Mouse (Mus musculus): Measurements from ENCODE around the gene Hspbap1. TPM values are rescaled to one million over a fixed set of nuclear protein-coding genes. Genes with fewer than 3 reads are reported as not detected.

Hspbap1 gene
- total and polyA plus RNA-seq, 3 experiments: 7.2 to 9.6 TPM; not detected in 1

DNA sequence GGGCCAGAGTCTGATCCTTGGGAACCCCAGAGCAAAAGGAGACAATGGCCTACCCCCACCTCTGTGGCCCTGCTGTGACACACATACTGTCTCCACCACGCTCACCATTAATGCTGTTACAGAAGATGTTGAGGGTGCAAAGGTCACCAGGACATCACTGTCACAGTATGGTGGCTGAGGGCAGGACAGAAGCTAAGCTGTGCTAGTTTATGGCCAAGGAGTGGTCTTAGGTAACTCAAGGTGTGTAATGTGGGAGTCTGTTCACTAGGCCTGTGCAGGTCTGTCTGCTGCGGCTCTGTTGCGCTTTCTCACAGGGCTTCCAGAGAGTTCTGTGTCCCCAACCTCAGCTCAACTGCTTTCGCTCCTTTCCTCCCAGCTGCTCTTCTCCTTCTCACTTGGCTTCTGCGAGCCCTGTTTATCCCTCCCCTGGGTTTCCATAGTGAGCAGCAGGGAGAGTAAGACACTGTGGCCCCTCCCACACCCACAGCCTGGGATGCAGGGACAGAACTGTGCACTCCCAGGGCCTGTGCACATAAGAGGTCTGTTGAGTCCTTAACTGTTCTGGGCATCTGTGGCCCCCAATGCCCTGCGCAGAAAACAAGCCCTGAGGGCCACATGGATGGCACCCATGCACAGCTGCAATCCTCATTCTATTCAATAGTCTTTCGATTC is 31.9 kb upstream of the Hspbap1 start:
- TF ChIP-seq NRF1 (IDR thresholded peaks at IDR 0.05; ENCODE audit: insufficient read depth, low read depth, low read length, poor library complexity, severe bottlenecking) (no peak), USF1 (IDR thresholded peaks at IDR 0.05; ENCODE audit: low read depth, low read length) (no peak), RCOR1 (IDR thresholded peaks at IDR 0.05; ENCODE audit: low read depth, low read length) (no peak), NELFE (IDR thresholded peaks at IDR 0.05; ENCODE audit: low read depth, low read length) (no peak), POLR2AphosphoS5 (IDR thresholded peaks at IDR 0.05; ENCODE audit: borderline replicate concordance, low read depth, low read length) (no peak), ZMIZ1 (IDR thresholded peaks at IDR 0.05; ENCODE audit: low read depth, low read length) (no peak)
- H3K4me1 ChIP-seq (ENCODE audit: control insufficient read depth in 1 of 2, insufficient read depth in 2 of 2, low read length in 2 of 2): no peaks in the 10 kb centered on the region
- H3K9ac ChIP-seq (ENCODE audit: control insufficient read depth, low read depth, low read length, poor library complexity, severe bottlenecking): no peak overlapping the region
- DNase-seq (ENCODE audit: low read depth, low spot score): no peak
- H3K4me3 ChIP-seq (ENCODE audit: control insufficient read depth in 1 of 2, insufficient read depth in 1 of 2, low read depth in 2 of 2, low read length in 2 of 2): no peak overlapping the region
- H3K36me3 ChIP-seq (ENCODE audit: control insufficient read depth in 1 of 2, insufficient read depth in 2 of 2, low read length in 2 of 2): no peaks in the 10 kb centered on the region; a peak in 1 of 4 replicates
- no peaks in the 10 kb centered on the region for H3K79me2 ChIP-seq (ENCODE audit: control insufficient read depth, insufficient read depth, low read length, poor library complexity)
- no peak overlapping the region for H3K27ac ChIP-seq (ENCODE audit: control insufficient read depth, low read depth, low read length)
- no peaks in the 10 kb centered on the region for H3K27me3 ChIP-seq (ENCODE audit: control insufficient read depth in 1 of 2, insufficient read depth in 2 of 2, low read length in 2 of 2)
- H3K9me3 ChIP-seq (replicated peaks; ENCODE audit: insufficient read depth, low read length): no peaks in the 10 kb centered on the region

- no peak overlapping the region for H3K27ac ChIP-seq (ENCODE audit: control insufficient read depth, low read depth, low read length)
- TF ChIP-seq MYC (IDR thresholded peaks at IDR 0.05; ENCODE audit: low read depth, low read length): no peak
- H3K4me1 ChIP-seq (ENCODE audit: control insufficient read depth in 1 of 2, insufficient read depth in 2 of 2, low read length in 2 of 2): no peaks in the 10 kb centered on the region
- H3K9ac ChIP-seq (ENCODE audit: control insufficient read depth, low read depth, low read length, poor library complexity, severe bottlenecking): no peak overlapping the region
- H3K27me3 ChIP-seq (ENCODE audit: control insufficient read depth in 1 of 2, insufficient read depth in 2 of 2, low read length in 2 of 2): no peaks in the 10 kb centered on the region
- H3K36me3 ChIP-seq (ENCODE audit: control insufficient read depth in 1 of 2, insufficient read depth in 2 of 2, low read length in 2 of 2): no peaks in the 10 kb centered on the region; a peak in 1 of 4 replicates
- no peaks in the 10 kb centered on the region for H3K9me3 ChIP-seq (replicated peaks; ENCODE audit: insufficient read depth, low read length)
- no peak overlapping the region for H3K4me3 ChIP-seq (ENCODE audit: control insufficient read depth in 1 of 2, insufficient read depth in 1 of 2, low read depth in 2 of 2, low read length in 2 of 2)
- no peaks in the 10 kb centered on the region for H3K79me2 ChIP-seq (ENCODE audit: control insufficient read depth, insufficient read depth, low read length, poor library complexity)
- peak; percentile 35 for DNase-seq (ENCODE audit: low read depth, low spot score)
These were observed 30.6 kb upstream of the Hspbap1 start for GRCm38 (mm10) chr16:35739548-35739947.

- no peak overlapping the region for H3K4me3 ChIP-seq (ENCODE audit: control insufficient read depth in 1 of 2, insufficient read depth in 1 of 2, low read depth in 2 of 2, low read length in 2 of 2)
- no peak for DNase-seq (ENCODE audit: low read depth, low spot score)
These were observed 29.8 kb upstream of the Hspbap1 start for GRCm38 (mm10) chr16:35740357-35740756.

More at GRCm38 (mm10) chr16:35740357-35740756, 29.8 kb upstream of the Hspbap1 start:
- no peaks in the 10 kb centered on the region for H3K9me3 ChIP-seq (replicated peaks; ENCODE audit: insufficient read depth, low read length)
- H3K27me3 ChIP-seq (ENCODE audit: control insufficient read depth in 1 of 2, insufficient read depth in 2 of 2, low read length in 2 of 2): no peaks in the 10 kb centered on the region
- no peak overlapping the region for H3K27ac ChIP-seq (ENCODE audit: control insufficient read depth, low read depth, low read length)
- TF ChIP-seq GABPA (IDR thresholded peaks at IDR 0.05; ENCODE audit: low read depth, low read length) (no peak), ELF1 (IDR thresholded peaks at IDR 0.05; ENCODE audit: low read depth, low read length) (no peak), MAX (IDR thresholded peaks at IDR 0.05; ENCODE audit: low read length) (no peak), MAZ (IDR thresholded peaks at IDR 0.05; ENCODE audit: low read depth, low read length) (no peak), USF2 (IDR thresholded peaks at IDR 0.05; ENCODE audit: borderline replicate concordance in 1 of 2, insufficient read depth in 1 of 2, low read depth in 1 of 2, low read length in 2 of 2) (no peak), MAFK (IDR thresholded peaks at IDR 0.05; ENCODE audit: borderline replicate concordance, low read depth, low read length) (no peak), TBP (IDR thresholded peaks at IDR 0.05; ENCODE audit: low read depth, low read length) (no peak), SMC3 (IDR thresholded peaks at IDR 0.05; ENCODE audit: low read depth, low read length) (no peak), E2F4 (IDR thresholded peaks at IDR 0.05; ENCODE audit: borderline replicate concordance, low read depth, low read length) (no peak), TCF12 (IDR thresholded peaks at IDR 0.05; ENCODE audit: low read depth, low read length) (no peak), MXI1 (IDR thresholded peaks at IDR 0.05; ENCODE audit: low read depth, low read length) (no peak), NRF1 (IDR thresholded peaks at IDR 0.05; ENCODE audit: insufficient read depth, low read depth, low read length, poor library complexity, severe bottlenecking) (no peak)
- H3K4me1 ChIP-seq (ENCODE audit: control insufficient read depth in 1 of 2, insufficient read depth in 2 of 2, low read length in 2 of 2): no peaks in the 10 kb centered on the region
- H3K79me2 ChIP-seq (ENCODE audit: control insufficient read depth, insufficient read depth, low read length, poor library complexity): no peaks in the 10 kb centered on the region
- no peaks in the 10 kb centered on the region; a peak in 1 of 4 replicates for H3K36me3 ChIP-seq (ENCODE audit: control insufficient read depth in 1 of 2, insufficient read depth in 2 of 2, low read length in 2 of 2)
- H3K9ac ChIP-seq (ENCODE audit: control insufficient read depth, low read depth, low read length, poor library complexity, severe bottlenecking): no peak overlapping the region

Measured in MEL (cell line).